Mouse (Mus musculus) hindbrain, embryonic 16.5 days (tissue): ENCODE results near the gene Adarb2. TPM values are rescaled to one million over a fixed set of nuclear protein-coding genes. Genes with fewer than 3 reads are reported as not detected.

Source experiments
- ATAC-seq: fragments of 200-750 bp; cut with Nextera tagmentation; 2 replicates; pipeline ENCODE4 v1.8.0; 2017; ENCODE audit warnings: moderate TSS enrichment, moderate library complexity
- H3K27ac ChIP-seq: fragments of 300-500 bp; sonication (generic); 2 replicates; pipeline ENCODE4 v1.5.1; 2014; ENCODE audit warnings: low read depth, mild to moderate bottlenecking, control low read depth, low read length, moderate library complexity
- H3K27me3 ChIP-seq: fragments of 300-500 bp; sonication (generic); replicated peaks from 2 replicates; pipeline ENCODE4 v1.6.1; 2014; ENCODE audit warnings: low read length; ENCODE audit not compliant: control insufficient read depth, insufficient read depth
- H3K36me3 ChIP-seq: fragments of 300-500 bp; sonication (generic); 2 replicates; pipeline ENCODE4 v1.6.1; 2014; ENCODE audit warnings: mild to moderate bottlenecking, low read length, moderate library complexity, mixed read lengths; ENCODE audit not compliant: control insufficient read depth, insufficient read depth
- H3K4me1 ChIP-seq: fragments of 300-500 bp; sonication (generic); 2 replicates; pipeline ENCODE4 v1.6.1; 2014; ENCODE audit warnings: low read depth, low read length; ENCODE audit not compliant: control insufficient read depth, insufficient read depth
- H3K4me2 ChIP-seq: fragments of 300-500 bp; sonication (generic); 2 replicates; pipeline ENCODE4 v1.6.1; 2014; ENCODE audit warnings: mild to moderate bottlenecking, low read length, control low read depth, moderate library complexity
- H3K4me3 ChIP-seq: fragments of 300-500 bp; sonication (generic); 2 replicates; pipeline ENCODE4 v1.5.1; 2014; ENCODE audit warnings: mild to moderate bottlenecking, low read length, control low read depth, moderate library complexity
- H3K9ac ChIP-seq: fragments of 300-500 bp; sonication (generic); 2 replicates; pipeline ENCODE4 v1.6.1; 2014; ENCODE audit warnings: low read depth, mild to moderate bottlenecking, control low read depth, low read length, moderate library complexity
- H3K9me3 ChIP-seq: fragments of 300-500 bp; sonication (generic); 2 replicates; pipeline ENCODE4 v1.6.1; 2014; ENCODE audit warnings: mild to moderate bottlenecking, low read length, moderate library complexity; ENCODE audit not compliant: control insufficient read depth
- WGBS: fragments of 180-500 bp; shearing (Covaris S2); extraction: QIAGEN DNeasy Blood & Tissue Kit; methylation state at CpG from one replicate; pipeline ENCODE4 v1.1.7; 2014; 5-methylcytosine and 5-hydroxymethylcytosine counted together
- polyA plus RNA-seq: library from polyadenylated mRNA; unstranded; fragments of >200 nt; fragmentation: Nextera tagmentation; extraction: Ambion mirVana; gene quantifications from 2 replicates; pipeline ENCODE4 v1.2.1, GENCODE M21; 2015

Adarb2 gene
- polyA plus RNA-seq, 1 experiment from 2014 or later: 25.3 TPM

DNA sequence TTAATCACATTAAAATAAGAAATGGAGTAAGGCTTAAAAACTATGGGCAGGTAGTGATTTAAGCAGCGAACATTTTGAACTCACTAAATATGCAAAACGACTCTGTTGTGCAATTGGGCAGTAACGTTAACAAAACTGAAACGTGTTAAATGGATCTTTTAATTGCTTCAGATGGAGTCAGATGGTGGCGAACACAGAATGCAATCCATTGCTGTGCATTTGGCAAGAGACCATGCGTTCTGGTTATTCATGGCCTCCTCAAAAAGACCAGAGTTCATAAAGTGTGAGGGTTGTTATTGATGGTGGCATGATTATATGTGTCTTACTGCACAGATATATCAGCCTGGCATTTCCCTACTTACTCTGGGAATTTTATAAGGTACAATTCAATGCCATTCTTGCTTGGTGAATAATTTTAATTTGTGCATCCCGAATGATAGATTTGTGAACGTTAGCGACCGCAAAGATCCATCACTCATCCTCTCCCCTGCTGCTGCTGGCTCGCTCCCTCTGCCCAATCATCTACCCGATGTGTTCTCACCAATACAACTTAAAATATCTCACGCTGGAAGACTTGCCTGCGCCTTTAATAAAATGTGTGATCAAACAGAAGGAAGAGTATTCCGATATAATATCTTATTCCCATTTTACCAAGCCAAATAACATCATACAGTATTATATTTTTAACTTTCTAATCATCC, 221.5 kb downstream of the Adarb2 start:
- Histone ChIP-seq H3K36me3 (no peaks in the 10 kb centered on the region), H3K27ac (no peak overlapping the region), H3K9ac (no peak overlapping the region), H3K27me3 (no peaks in the 10 kb centered on the region), H3K4me3 (no peak overlapping the region), H3K4me1 (no peaks in the 10 kb centered on the region), H3K9me3 (no peaks in the 10 kb centered on the region), H3K4me2 (no peak overlapping the region)
- no peak for ATAC-seq
- 81% methylated on average over 15 of the region's 15 CpGs for WGBS

DNA sequence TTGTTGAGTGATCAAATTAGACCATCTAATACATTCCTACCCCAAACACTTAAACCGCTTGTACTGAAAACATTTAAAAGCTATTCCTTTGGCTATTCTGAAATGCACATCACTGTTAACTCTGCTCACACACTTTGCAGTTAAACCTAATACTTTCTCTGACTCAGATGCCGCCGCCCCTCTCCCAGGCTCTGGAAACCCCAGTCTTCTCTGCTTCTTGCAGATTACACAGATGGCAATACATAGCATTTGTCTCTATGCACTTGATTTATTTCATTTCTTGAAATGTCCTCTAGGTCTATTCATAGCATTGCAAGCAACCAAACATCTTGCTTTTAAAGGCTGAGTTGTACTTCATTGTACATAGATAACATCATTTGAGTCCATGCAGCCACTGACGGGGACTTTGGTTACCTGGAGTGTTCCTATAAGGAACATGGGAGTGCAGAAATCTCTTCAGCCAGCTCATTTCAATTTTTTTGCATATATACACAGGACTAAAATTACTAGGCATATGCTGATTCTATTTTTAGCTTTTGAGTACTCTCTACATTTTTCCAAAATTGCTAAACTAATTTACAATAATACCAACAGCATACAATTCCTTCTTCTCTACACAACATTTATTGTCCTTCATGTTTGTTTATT, 236.6 kb downstream of the Adarb2 start:
- Histone ChIP-seq H3K4me1 (no peaks in the 10 kb centered on the region), H3K27ac (no peak overlapping the region), H3K27me3 (no peaks in the 10 kb centered on the region), H3K9me3 (no peaks in the 10 kb centered on the region), H3K4me2 (no peak overlapping the region), H3K36me3 (no peaks in the 10 kb centered on the region), H3K9ac (no peak overlapping the region), H3K4me3 (no peak overlapping the region)
- WGBS: 95% methylated on average over 4 of the region's 4 CpGs
- ATAC-seq: no peak

DNA sequence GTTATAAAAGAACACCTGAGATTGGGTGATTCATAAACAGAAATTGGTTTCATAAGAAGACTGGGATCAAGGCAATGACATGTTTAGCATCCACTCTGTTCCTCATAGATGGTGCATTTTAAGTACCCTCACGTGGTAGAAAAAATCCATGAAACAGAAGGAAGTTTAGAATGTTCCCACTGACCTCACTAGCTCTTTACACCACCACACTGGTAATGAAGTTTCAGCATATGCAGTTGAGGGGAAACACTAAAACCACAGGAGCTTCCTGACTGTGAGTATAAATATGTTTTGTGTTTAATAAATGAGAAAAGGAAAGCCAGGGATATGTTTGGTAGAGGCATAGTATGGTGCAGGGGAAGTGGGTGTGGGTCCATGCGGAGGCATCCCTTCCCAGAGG, 242.7 kb downstream of the Adarb2 start:
- no peak overlapping the region for H3K4me3 ChIP-seq
- H3K4me1 ChIP-seq: no peaks in the 10 kb centered on the region
- H3K27ac ChIP-seq: no peak overlapping the region
- no peak overlapping the region for H3K4me2 ChIP-seq
- no peaks in the 10 kb centered on the region for H3K9me3 ChIP-seq
- H3K9ac ChIP-seq: no peak overlapping the region
- H3K36me3 ChIP-seq: no peaks in the 10 kb centered on the region
- 85% methylated on average over 2 of the region's 2 CpGs for WGBS
- H3K27me3 ChIP-seq: no peaks in the 10 kb centered on the region
- no peak for ATAC-seq

GRCm38 (mm10) chr13:8448192-8448879, 245.7 kb downstream of the Adarb2 start:
- no peak overlapping the region for H3K27ac ChIP-seq
- 66% methylated on average over 8 of the region's 8 CpGs for WGBS
- peak; percentile 52; the same call in 1 of the 2 replicates for ATAC-seq

DNA sequence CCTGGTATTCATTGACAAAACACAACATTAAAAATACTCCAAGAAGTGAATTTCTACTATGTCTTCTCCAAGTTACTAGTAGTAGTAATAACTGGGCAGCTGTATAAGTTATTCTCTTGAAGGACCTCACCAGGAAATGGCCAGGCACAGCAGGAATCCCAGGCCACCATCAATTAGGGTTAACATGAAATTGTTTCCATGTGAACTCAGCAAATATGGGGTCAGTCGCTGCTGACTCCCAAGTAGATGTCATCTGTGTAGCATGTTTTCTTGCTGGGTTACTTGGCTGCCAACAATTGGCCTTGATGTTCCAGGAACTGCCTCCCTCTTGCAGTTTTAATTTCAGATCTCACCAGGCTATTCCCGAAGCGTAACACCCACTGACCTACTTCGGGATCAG, 248.9 kb downstream of the Adarb2 start:
- no peak for ATAC-seq
- no peaks in the 10 kb centered on the region for H3K27me3 ChIP-seq
- H3K9ac ChIP-seq: no peak overlapping the region
- H3K27ac ChIP-seq: no peak overlapping the region
- no peaks in the 10 kb centered on the region for H3K9me3 ChIP-seq
- no peaks in the 10 kb centered on the region for H3K36me3 ChIP-seq
- WGBS: 80% methylated on average over 4 of the region's 4 CpGs
- no peak overlapping the region for H3K4me2 ChIP-seq
- H3K4me3 ChIP-seq: no peak overlapping the region
- no peaks in the 10 kb centered on the region for H3K4me1 ChIP-seq

More at GRCm38 (mm10) chr13:8448192-8448879, 245.7 kb downstream of the Adarb2 start:
- H3K9ac ChIP-seq: no peak overlapping the region
- no peak overlapping the region for H3K4me2 ChIP-seq
- no peak overlapping the region for H3K4me3 ChIP-seq
- no peaks in the 10 kb centered on the region for H3K4me1 ChIP-seq
- H3K27me3 ChIP-seq: no peaks in the 10 kb centered on the region
- no peaks in the 10 kb centered on the region for H3K9me3 ChIP-seq
- H3K36me3 ChIP-seq: no peaks in the 10 kb centered on the region

DNA sequence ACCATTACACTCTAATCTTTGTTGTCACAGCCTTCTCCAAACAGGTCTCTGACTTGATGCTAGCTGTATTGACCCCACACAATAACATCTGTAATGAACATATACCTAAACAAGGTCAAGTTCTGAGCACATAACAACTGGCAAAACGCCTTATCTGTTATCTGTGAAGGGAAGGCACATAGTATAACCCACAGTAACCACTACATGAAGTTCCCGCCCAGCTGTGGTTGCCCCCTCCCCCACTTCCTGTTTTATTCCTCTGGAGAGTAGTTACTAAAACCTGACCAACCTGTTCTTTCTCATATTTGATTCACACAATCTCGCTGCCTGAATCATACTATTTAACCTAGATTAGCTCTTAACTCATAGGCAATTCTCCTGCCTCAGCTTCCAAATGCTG, 254.2 kb downstream of the Adarb2 start:
- ATAC-seq: no peak

DNA sequence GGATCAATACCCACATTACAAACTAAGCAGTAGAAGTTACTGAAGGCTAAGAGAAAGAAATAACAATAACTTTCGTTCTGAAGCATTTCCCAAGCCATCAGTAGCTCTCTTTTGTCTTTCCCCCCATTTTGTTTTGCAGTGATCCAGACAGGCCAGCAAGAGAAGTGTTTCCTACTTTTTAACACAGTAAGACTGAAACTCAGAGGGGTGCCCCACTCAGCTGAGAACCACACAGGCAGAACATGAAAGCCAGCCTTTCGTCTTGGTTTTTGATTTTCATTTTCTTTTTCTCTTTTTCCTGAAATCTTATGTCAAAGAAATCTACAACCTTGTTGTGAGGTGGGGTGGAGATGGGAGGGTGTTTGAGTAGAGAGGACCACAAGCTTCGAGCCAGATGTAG, 255.2 kb downstream of the Adarb2 start:
- no peak for ATAC-seq
- 73% methylated on average over 3 of the region's 3 CpGs for WGBS

More for the DNA sequence above, 254.2 kb downstream of the Adarb2 start:
- H3K27ac ChIP-seq: no peak overlapping the region
- no peak overlapping the region for H3K9ac ChIP-seq
- no peaks in the 10 kb centered on the region for H3K9me3 ChIP-seq
- no peaks in the 10 kb centered on the region for H3K4me1 ChIP-seq
- no peak overlapping the region for H3K4me2 ChIP-seq
- H3K36me3 ChIP-seq: no peaks in the 10 kb centered on the region
- WGBS: 78% methylated on average over 3 of the region's 3 CpGs
- H3K4me3 ChIP-seq: no peak overlapping the region
- H3K27me3 ChIP-seq: no peaks in the 10 kb centered on the region

DNA sequence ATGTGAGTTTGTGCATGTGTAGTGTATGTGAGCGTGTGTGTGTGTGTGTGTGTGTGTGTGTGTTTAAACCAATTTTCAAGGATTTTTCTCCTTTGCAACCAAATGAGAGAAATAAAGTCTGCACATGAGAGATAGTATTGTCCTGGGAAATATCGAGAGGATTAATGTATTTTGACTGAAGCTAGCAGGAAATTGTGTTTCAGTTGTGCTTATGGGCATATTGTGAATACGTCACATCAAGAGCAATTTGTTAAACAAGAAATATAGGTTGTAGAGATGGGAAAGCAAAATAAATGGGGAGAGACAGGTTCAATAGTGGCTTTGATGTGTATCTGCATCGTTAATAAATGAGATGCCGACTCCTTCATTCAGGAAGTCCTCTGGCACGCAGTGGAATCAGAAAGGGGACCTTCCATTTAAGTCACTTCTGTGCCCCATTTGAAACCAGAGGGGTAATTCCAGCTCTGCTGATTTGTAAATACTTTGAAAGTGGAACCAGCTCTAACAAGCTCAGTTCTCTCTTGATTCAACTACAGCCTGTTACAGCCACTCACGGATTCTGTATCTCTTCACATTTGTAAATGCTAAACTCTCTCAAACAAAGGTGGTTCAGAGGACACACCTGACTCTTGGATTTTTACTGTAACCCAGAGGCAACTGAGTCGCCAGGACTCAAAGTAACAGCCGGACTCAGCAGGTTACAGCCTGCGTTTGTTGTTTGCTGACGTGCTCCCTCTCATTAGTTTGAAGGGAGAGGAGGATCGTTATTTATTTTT, 265.1 kb downstream of the Adarb2 start:
- no peaks in the 10 kb centered on the region for H3K27me3 ChIP-seq
- no peaks in the 10 kb centered on the region for H3K36me3 ChIP-seq
- WGBS: 66% methylated on average over 12 of the region's 12 CpGs
- no peak for ATAC-seq
- no peaks in the 10 kb centered on the region for H3K4me1 ChIP-seq
- peak overlapping the region; percentile 12; the same call in 1 of the 2 replicates for H3K4me2 ChIP-seq
- no peaks in the 10 kb centered on the region for H3K9me3 ChIP-seq
- no peak overlapping the region for H3K9ac ChIP-seq
- H3K4me3 ChIP-seq: no peak overlapping the region
- no peak overlapping the region for H3K27ac ChIP-seq

More for the DNA sequence above, 255.2 kb downstream of the Adarb2 start:
- Histone ChIP-seq H3K27me3 (no peaks in the 10 kb centered on the region), H3K9ac (no peak overlapping the region), H3K4me2 (no peak overlapping the region), H3K4me1 (no peaks in the 10 kb centered on the region), H3K9me3 (no peaks in the 10 kb centered on the region), H3K36me3 (no peaks in the 10 kb centered on the region), H3K4me3 (no peak overlapping the region), H3K27ac (no peak overlapping the region)
